Mouse (Mus musculus) midbrain, embryonic 10.5 days (tissue): ENCODE results near the gene Hsf2bp. TPM values are rescaled to one million over a fixed set of nuclear protein-coding genes. Genes with fewer than 3 reads are reported as not detected.
A peak's percentile ranks its signal among the peaks of the same experiment; 100 is the strongest.

Source experiments
- DNase-seq: peaks from one replicate; pipeline ENCODE4 v3.0.0-alpha.2; 2017; ENCODE audit warnings: low spot score
- H3K27ac ChIP-seq: fragments of 300-500 bp; sonication (generic); replicated peaks from 2 replicates; pipeline ENCODE4 v1.5.1; 2016; ENCODE audit warnings: mild to moderate bottlenecking
- H3K27me3 ChIP-seq: fragments of 300-500 bp; sonication (generic); 2 replicates; pipeline ENCODE4 v1.6.1; 2016; ENCODE audit warnings: low read depth, mild to moderate bottlenecking; ENCODE audit not compliant: poor library complexity, severe bottlenecking
- H3K36me3 ChIP-seq: fragments of 300-500 bp; sonication (generic); 2 replicates; pipeline ENCODE4 v1.6.1; 2016; ENCODE audit warnings: mild to moderate bottlenecking, moderate library complexity
- H3K4me1 ChIP-seq: fragments of 300-500 bp; sonication (generic); 2 replicates; pipeline ENCODE4 v1.6.1; 2016
- H3K4me3 ChIP-seq: fragments of 300-500 bp; sonication (generic); 2 replicates; pipeline ENCODE4 v1.5.1; 2016; ENCODE audit warnings: mild to moderate bottlenecking, moderate library complexity
- H3K9me3 ChIP-seq: fragments of 300-500 bp; sonication (generic); replicated peaks from 2 replicates; pipeline ENCODE4 v1.6.1; 2016; ENCODE audit warnings: mild to moderate bottlenecking
- WGBS: fragments of 180-500 bp; shearing (Covaris S2); methylation state at CpG from one replicate; pipeline ENCODE4 v1.1.7; 2016; 5-methylcytosine and 5-hydroxymethylcytosine counted together
- polyA plus RNA-seq: library from polyadenylated mRNA; unstranded; fragments of >200 nt; fragmentation: Nextera tagmentation; extraction: Ambion mirVana; gene quantifications from 2 replicates; pipeline ENCODE4 v1.2.1, GENCODE M21; 2016

The Hsf2bp gene
- polyA plus RNA-seq, 1 experiment from 2014 or later: 0.68 TPM

DNA sequence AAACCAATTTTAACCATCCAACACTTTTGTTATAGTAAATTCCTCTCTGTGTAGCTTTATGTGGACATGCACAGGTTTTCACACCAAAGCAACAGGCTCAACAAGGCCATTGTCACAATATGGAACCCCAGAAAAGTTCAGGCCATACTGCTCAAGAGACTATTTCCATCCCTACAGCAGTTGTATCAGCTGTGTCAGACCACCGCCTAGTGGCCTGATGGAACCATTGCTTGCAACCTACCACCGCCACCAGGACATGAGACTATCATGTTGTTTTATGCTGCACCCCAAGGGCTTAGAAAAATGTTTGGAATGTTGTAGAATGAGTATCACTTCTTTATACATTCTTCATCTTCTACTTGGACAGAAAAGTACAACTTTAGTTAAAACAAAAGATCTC lies 10.8 kb downstream of the Hsf2bp start:
- DNase-seq: peak; percentile 63
- 9% methylated on average over 2 of the region's 2 CpGs for WGBS
- H3K9me3 ChIP-seq: no peaks in the 10 kb centered on the region

DNA sequence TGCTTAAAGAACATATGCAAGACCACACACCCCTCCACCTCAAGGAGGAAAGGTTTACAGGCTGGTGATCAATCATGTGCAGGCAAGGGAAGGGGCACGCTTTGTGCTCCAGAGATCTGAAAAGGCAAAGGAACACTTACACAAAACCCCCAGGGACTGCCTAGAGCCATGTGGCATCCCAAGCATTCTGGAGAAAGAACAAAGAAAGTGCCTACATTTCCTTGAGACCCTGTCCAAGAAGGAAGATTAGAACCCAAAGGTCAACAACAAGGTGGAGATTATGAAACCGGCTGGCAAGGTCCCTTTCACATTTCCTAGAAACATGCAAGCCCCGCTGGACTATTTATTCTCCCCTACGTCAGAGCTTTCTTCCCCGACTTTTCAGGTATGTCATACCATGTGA lies 11.5 kb downstream of the Hsf2bp start:
- H3K9me3 ChIP-seq: no peaks in the 10 kb centered on the region
- H3K27me3 ChIP-seq: no peaks in the 10 kb centered on the region
- WGBS: 71% methylated on average over 5 of the region's 5 CpGs
- H3K27ac ChIP-seq: no peak overlapping the region
- H3K4me3 ChIP-seq: no peak overlapping the region
- H3K4me1 ChIP-seq: peaks cover 3% of the 10 kb centered on the region; the same call in 1 of the 2 replicates
- no peak for DNase-seq
- H3K36me3 ChIP-seq: no peaks in the 10 kb centered on the region

More for the DNA sequence above, 10.8 kb downstream of the Hsf2bp start:
- Histone ChIP-seq H3K27me3 (no peaks in the 10 kb centered on the region), H3K27ac (no peak overlapping the region), H3K4me1 (peaks cover 3% of the 10 kb centered on the region; the same call in 1 of the 2 replicates), H3K4me3 (no peak overlapping the region), H3K36me3 (no peaks in the 10 kb centered on the region)

GRCm38 (mm10) chr17:32023088-32023487 lies 13.1 kb downstream of the Hsf2bp start:
- 82% methylated on average over 8 of the region's 8 CpGs for WGBS
- Histone ChIP-seq H3K36me3 (no peaks in the 10 kb centered on the region), H3K9me3 (no peaks in the 10 kb centered on the region), H3K27me3 (no peaks in the 10 kb centered on the region), H3K4me3 (no peak overlapping the region), H3K27ac (no peak overlapping the region), H3K4me1 (peaks cover 3% of the 10 kb centered on the region; the same call in 1 of the 2 replicates)
- no peak for DNase-seq

GRCm38 (mm10) chr17:32022551-32022950 lies 13.6 kb downstream of the Hsf2bp start:
- Histone ChIP-seq H3K36me3 (no peaks in the 10 kb centered on the region), H3K27me3 (no peaks in the 10 kb centered on the region), H3K27ac (no peak overlapping the region), H3K9me3 (no peaks in the 10 kb centered on the region), H3K4me3 (no peak overlapping the region), H3K4me1 (peaks cover 3% of the 10 kb centered on the region; the same call in 1 of the 2 replicates)
- no peak for DNase-seq
- whole genome bisulfite sequencing: 83% methylated on average over 6 of the region's 6 CpGs

DNA sequence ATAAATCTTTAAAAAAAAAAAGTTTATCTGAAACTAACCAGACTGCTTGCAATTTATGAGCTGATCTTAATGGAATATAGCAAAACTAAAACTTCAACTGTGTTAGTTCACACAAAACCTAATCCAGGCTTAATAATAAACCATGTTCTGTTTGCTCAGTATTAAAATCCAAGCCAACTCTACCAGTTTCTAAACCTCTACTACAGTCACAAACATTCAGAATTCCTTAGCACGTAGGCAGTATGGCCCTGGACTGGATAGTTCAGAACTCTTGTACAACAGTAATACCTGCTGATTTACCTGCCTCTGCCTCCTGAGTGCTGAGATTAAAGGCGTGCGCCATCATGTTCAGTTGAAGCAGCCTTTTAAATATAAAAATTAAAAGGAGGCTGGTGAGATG lies 14.2 kb downstream of the Hsf2bp start:
- no peak for DNase-seq
- H3K27ac ChIP-seq: no peak overlapping the region
- H3K4me1 ChIP-seq: peaks cover 3% of the 10 kb centered on the region; the same call in 1 of the 2 replicates
- no peak overlapping the region for H3K4me3 ChIP-seq
- H3K9me3 ChIP-seq: no peaks in the 10 kb centered on the region
- WGBS: 90% methylated on average over 3 of the region's 3 CpGs
- H3K36me3 ChIP-seq: no peaks in the 10 kb centered on the region
- no peaks in the 10 kb centered on the region for H3K27me3 ChIP-seq

DNA sequence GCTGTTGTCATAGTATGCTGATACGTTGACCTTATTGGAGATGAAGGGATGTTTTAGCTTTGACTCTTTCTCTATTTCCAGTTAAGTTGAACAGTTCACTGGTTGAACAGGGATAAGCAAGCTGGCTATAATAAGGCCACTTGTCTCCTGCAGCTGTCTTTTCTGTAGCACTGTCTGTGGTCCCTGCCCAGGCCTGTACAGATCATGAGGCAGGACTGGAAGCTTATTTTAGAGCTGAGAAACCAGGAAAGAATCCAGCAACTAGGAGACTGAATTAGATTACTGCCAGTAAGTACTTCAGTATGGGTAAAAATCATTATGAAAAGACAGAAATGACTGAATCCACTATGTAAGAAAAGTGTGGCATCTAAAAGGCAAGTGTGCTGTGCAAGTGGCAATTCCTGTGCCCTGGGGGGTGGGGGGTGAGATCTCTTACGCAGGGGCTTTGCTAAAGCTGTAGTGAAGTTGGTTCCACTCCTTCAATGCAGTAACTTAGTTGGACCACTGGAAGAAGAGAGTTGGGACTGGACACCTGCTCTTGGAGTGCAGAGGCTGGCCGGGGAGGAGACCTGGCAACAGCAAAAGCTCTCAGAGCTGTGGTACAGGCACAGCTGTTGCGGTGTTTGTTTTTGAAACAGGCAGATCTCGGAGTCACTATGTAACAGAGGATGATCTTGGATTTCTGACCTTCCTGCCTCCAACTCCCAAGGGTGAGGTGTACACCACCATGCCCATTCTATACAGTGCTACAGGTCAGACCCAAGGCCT lies 17.8 kb downstream of the Hsf2bp start:
- H3K27ac ChIP-seq: no peak overlapping the region
- H3K9me3 ChIP-seq: no peaks in the 10 kb centered on the region
- no peak for DNase-seq
- no peak overlapping the region for H3K4me3 ChIP-seq
- H3K4me1 ChIP-seq: no peaks in the 10 kb centered on the region
- H3K36me3 ChIP-seq: no peaks in the 10 kb centered on the region
- 83% methylated on average over 5 of the region's 5 CpGs for WGBS
- no peaks in the 10 kb centered on the region for H3K27me3 ChIP-seq

DNA sequence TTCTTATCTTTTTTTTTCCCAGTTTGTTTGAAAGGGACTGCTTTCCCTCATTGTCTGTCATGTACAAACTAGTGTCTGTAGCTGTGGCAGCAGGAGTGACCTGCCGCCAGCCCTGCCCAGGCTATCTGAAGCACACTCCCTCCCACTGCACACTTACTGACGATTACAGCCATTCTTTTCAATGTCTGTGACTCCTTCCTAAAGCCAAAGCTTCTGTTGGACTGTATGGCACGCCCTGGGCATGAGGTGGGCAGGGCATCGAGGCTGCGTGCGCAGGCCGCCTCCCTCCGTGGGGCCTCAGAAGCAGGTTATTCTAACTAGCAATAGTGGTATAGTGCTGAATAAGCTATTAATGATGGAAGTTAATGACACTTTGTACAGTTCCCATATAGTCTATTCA lies 19.7 kb downstream of the Hsf2bp start:
- Histone ChIP-seq H3K27me3 (no peaks in the 10 kb centered on the region), H3K4me3 (no peak overlapping the region), H3K4me1 (no peaks in the 10 kb centered on the region), H3K9me3 (no peaks in the 10 kb centered on the region), H3K36me3 (no peaks in the 10 kb centered on the region), H3K27ac (no peak overlapping the region)
- no peak for DNase-seq
- 91% methylated on average over 8 of the region's 8 CpGs for WGBS

- Histone ChIP-seq H3K4me1 (no peaks in the 10 kb centered on the region), H3K27ac (no peak overlapping the region), H3K4me3 (no peak overlapping the region), H3K9me3 (no peaks in the 10 kb centered on the region), H3K27me3 (no peaks in the 10 kb centered on the region), H3K36me3 (no peaks in the 10 kb centered on the region)
- no peak for DNase-seq
Measured at GRCm38 (mm10) chr17:32013659-32014058, 22.5 kb downstream of the Hsf2bp start.

DNA sequence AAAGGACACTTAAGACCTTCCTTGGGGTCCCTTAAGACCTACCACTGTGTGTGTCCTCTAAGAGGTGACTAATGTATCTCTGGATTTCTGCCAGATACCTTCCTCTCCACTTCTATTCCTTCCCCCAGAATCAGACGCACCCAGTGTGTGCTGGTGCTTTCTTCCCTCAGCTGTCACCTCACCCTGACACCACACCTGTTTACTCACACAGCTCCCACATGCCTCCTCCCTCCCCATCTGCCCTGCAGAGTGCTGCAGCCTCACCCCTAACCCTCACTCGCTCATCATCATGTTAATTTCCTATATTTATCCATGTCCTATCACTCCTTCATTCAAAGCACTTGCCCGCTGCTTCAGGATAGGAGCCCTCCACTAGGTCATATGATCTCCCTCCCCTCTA lies 23.9 kb downstream of the Hsf2bp start:
- WGBS: 69% methylated on average over 3 of the region's 3 CpGs
- Histone ChIP-seq H3K4me3 (no peak overlapping the region), H3K27me3 (no peaks in the 10 kb centered on the region), H3K36me3 (no peaks in the 10 kb centered on the region), H3K9me3 (no peaks in the 10 kb centered on the region), H3K27ac (no peak overlapping the region), H3K4me1 (no peaks in the 10 kb centered on the region)
- DNase-seq: no peak

DNA sequence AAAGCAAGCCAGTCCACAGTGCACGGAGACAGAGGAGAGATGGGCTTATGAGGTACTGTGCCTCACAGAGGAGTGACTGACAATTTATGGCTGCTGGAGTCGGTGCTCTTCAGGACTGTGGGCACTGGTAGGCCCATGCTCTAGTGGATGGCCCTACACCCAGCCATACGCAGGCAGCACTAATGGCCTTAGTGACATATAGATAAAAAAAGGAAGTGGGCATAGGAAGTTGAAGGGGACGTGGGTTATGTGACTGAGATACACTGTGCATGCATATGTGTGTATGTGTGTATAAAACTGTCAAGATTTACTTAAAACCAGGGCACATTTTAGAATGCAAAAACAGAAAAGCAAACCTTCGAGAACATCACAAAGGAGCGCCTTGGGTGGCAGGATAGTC lies 24.5 kb downstream of the Hsf2bp start:
- no peak overlapping the region for H3K27ac ChIP-seq
- no peaks in the 10 kb centered on the region for H3K36me3 ChIP-seq
- WGBS: 83% methylated on average over 6 of the region's 6 CpGs
- H3K9me3 ChIP-seq: no peaks in the 10 kb centered on the region
- DNase-seq: no peak
- H3K4me3 ChIP-seq: no peak overlapping the region
- H3K27me3 ChIP-seq: no peaks in the 10 kb centered on the region
- no peaks in the 10 kb centered on the region for H3K4me1 ChIP-seq

DNA sequence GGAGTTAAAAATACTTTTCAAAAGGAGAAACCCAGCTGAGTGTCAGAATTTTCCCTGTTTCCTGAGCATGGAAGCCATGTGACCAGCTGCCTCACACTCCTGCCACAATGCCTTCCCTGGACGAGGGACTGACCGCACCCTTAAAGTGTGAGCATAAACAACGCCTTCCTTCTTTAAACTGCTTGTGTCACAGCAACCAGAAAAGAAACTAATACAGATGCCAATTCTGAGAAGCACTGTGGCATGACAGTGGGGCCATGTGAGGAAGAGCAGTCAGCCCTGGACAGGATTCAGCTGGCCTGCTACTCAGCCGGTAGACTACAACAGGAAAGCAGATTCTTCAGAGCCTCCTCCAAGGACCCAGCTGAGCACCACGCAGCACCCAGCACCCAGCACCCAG lies 29.3 kb downstream of the Hsf2bp start:
- Histone ChIP-seq H3K9me3 (no peaks in the 10 kb centered on the region), H3K4me3 (no peak overlapping the region), H3K27me3 (no peaks in the 10 kb centered on the region), H3K27ac (no peak overlapping the region), H3K4me1 (no peaks in the 10 kb centered on the region), H3K36me3 (no peaks in the 10 kb centered on the region)
- whole genome bisulfite sequencing: 92% methylated on average over 5 of the region's 5 CpGs
- DNase-seq: no peak

GRCm38 (mm10) chr17:32003251-32003650 lies 32.9 kb downstream of the Hsf2bp start:
- 87% methylated on average over 3 of the region's 3 CpGs for WGBS

DNA sequence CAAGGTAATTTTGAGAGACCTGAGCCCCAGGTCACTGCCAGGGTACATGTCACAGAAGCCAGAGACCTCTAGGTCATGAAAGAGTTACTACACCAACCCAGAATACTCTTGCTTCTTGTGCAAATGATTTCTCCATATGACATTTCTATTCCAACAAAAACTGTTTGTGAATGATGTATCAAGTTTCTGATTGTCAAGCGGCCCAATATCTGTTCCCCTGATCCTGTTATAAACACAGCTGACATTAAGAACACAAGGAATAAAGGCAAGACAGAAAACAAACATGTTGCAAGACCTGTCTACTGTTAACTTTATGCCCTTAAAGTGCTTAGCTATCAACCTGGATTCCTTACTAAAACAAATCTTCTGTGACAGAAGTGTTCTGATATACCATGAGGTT lies 37.8 kb downstream of the Hsf2bp start:
- DNase-seq: no peak
- WGBS: 89% methylated on average over 1 of the region's 1 CpGs
- H3K36me3 ChIP-seq: no peaks in the 10 kb centered on the region
- H3K27ac ChIP-seq: no peak overlapping the region
- no peaks in the 10 kb centered on the region for H3K4me1 ChIP-seq
- H3K27me3 ChIP-seq: no peaks in the 10 kb centered on the region
- no peaks in the 10 kb centered on the region for H3K9me3 ChIP-seq
- H3K4me3 ChIP-seq: no peak overlapping the region

More at GRCm38 (mm10) chr17:32003251-32003650, 32.9 kb downstream of the Hsf2bp start:
- Histone ChIP-seq H3K27ac (no peak overlapping the region), H3K36me3 (no peaks in the 10 kb centered on the region), H3K27me3 (no peaks in the 10 kb centered on the region), H3K9me3 (no peaks in the 10 kb centered on the region), H3K4me1 (no peaks in the 10 kb centered on the region), H3K4me3 (no peak overlapping the region)
- no peak for DNase-seq
